Mouse (Mus musculus) heart, postnatal 10 days (tissue): ENCODE data around the gene Bcl11b. TPM values are rescaled to one million over a fixed set of nuclear protein-coding genes. Genes with fewer than 3 reads are reported as not detected.

Source experiments
- DNase-seq, 2 experiments: peaks; one replicate each; pipeline ENCODE4 v3.0.0; 2021
- intact Hi-C: fragments of 180-260 bp; cut with DNase I; formaldehyde crosslinking; loops from one replicate; pipeline ENCODE4 v1.15.1; 2025
- total RNA-seq, 2 experiments: library from RNA; stranded (reverse); gene quantifications; 2 replicates each; pipeline ENCODE4 v1.2.3; 2021

Bcl11b gene
- total RNA-seq, 2 experiments from 2014 or later = 1.6 to 1.8 TPM

DNA sequence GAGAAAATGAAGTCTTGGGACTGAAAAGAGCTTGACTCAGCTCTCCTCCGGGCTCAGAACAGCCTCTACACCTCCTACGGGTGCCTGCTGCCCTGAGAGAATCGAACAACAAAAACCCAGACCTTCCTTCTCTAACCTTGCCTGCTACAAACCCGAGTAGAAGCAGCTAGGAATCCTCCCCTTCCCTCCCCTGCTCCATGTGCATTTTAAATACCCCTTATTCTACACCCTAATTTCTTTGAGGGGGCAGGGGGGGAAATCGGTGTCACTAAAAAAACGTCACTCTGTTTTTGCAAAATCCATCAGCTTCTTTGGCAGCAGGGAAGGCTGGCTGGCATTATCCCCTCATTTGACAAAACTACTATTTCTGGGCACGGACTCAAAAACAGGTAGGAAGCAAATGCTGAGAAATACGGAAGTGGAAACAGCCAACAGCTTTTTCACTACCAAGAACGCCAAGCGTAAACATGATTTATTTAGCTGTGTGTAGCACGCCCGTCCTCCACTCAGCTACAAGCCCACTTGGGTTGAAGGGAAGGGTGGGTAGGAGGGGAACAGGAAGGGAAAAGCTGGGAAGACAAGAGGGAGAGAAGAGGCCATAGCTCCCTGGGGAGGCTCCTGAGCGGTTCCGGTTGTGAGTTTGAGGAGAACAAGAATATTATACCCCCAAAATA, 27.4 kb downstream of the Bcl11b start:
- DNase-seq = no peak
- intact Hi-C loops = no loop called here

DNA sequence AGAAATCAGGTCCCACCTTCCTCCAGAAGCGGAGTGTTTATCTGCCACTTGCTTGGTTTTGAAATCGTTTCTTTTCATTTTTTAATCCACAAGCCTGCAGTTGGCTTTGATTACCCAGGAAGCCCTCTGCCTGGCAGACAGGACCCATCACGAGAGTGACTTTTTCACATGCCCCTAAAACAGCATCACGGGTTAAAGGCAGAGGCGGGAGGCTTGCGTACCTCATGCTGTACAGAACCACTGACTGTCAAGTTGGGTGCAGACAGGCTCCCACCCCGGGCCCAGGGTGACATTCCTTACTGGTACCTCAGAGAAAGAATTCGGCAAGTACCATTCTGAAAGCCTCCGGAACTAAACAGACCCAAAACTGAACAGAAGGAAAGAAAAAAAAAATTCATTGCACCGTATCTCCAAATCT, 27.9 kb downstream of the Bcl11b start:
- DNase-seq = no peak
- intact Hi-C loops = no loop called here

DNA sequence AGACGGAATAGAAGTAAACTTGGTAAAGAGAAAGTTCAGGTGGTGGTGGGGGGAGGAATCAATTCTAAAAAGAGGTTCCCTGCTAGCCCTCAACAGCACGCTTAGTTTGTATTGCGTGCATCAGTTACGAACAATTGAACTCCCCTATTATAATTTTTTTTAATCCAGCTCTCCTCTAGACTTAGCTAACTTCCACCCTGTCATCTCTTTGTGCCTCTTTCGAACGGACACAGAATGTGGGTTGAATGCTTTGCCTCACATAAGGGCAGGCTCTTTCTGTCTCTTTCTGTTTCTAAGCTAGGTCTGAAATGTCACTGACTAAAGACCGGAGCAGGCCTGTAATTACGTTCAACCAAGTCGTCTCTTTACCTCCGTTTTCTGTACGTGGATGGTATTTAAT, 28.9 kb downstream of the Bcl11b start:
- intact Hi-C loops = no loop called here
- no peak for DNase-seq

DNA sequence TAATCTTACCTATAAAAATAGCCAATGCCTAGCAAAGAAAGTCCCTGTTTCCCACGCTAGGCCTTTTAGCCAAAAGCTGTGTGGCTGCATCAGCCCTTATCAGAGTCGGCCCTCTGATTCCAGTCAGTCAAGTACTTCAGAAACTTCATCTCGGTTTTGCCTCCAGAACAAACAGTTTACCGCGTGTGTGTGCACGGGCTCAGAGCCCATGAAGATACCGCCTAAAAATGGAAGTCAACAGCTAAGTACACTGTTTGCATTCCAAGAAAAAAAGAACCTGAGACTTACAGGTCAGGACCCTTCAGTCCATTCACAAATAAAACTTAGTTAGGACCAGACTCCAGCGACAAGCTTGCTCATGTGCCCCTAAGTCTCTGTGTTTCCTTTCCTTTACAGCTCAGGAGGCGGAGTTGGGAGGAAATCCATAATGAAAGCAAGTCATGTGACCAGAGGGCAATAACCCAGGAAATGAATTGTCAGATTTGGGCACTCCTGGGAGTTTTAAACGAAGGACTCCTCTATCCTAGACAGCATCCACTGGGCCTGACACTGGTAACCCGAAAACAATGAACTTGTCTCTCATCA, 29.8 kb downstream of the Bcl11b start:
- intact Hi-C loops = no loop called here

DNA sequence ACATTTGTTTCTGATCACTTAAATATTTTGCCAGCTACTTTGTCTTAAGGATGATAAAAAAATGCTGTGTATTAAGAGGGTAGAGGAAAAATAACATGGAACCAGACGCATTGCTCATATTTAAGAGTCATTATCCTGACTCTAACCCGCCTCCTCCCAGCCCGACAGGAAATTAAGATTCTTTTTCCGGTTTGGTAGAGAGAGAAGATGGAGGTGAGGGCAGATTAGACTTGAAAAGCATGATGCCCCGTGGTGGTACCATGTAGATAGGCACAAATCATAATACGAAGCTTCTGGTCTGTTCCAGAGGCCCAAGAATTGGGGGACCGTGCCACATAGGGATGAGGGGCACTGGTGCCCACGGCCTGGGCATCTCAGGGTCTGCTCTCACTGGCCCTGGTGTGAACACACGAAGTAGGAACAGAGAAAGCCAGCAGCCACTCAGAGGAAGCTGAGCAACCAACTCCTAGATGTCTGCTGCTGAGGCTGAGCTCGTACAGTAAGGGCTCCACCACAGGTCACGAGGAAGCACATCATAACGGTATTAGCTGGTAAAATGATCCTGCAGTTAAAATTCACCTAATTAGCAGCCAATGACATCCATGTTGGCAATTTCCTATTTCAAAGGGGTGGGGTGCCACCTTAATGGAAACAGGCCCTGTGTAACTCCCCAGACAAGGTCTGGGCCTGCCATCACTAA, 32.2 kb downstream of the Bcl11b start:
- intact Hi-C loops = no loop called here
- DNase-seq = no peak

More for the DNA sequence above, 29.8 kb downstream of the Bcl11b start:
- DNase-seq = no peak

DNA sequence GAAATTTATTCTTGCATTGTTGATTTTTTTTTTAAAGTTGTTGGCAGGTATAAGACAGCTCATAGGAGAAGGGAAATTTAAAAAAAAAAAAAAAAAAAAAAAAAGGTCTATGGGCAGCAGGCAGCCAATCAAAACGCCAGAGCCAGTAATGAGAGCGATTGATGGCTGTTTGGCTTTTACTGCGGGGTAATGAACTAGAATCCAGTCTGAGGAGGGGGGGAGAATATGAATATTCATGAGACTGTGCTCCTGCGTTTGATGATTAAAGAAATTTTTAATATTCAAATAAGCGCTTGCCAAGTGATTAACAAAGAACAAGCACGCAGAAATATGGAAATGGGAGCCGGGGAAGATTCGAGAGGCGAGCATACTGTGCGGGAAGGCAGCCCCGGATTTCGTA, 32.8 kb downstream of the Bcl11b start:
- intact Hi-C loops = no loop called here
- DNase-seq = no peak

DNA sequence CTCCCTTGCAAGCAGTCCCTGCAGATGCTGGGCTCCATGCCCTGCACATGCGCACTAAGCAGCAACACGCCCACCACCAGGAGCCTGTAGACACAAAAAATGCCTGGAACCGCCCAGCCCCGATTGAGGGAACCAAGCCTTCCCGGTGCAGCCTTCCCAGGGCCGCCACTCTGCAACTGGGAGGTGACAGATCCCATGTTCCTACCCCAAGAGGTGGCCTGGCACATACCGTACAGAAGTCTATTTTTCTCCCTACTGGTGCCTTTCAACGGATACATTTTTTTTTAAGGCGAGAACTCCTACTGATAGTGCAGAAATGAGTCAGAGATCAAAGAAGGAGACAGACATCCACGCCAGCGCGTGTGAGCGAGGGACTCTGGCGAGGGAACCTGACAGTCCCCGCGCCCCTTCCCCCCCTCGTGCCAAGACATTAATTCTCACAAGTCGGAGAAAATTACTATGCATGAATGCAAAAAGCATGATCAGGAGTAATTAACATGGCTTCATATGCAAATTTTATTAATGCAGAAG, 33.5 kb downstream of the Bcl11b start:
- no peak for DNase-seq
- intact Hi-C loops = no loop called here

DNA sequence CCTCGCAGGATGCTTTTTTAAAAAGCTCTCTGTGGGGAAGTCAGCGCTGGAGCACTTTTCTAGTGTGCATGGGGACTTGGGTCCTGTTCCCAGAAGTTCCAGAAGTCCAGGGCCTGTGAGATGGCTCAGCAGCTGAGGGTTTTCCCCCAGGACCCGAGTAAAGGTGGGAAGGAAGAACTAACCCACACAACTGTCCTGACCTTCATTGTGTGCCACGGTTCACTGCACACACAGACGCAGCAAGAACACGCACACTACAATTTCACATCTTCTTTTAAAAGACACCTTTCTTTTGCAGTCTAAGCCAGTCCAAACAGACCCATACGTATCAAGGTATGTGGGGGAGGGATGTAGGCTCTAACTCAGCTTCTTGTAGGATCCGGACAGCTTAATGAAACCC, 34.3 kb downstream of the Bcl11b start:
- DNase-seq = no peak
- intact Hi-C loops = no loop called here

DNA sequence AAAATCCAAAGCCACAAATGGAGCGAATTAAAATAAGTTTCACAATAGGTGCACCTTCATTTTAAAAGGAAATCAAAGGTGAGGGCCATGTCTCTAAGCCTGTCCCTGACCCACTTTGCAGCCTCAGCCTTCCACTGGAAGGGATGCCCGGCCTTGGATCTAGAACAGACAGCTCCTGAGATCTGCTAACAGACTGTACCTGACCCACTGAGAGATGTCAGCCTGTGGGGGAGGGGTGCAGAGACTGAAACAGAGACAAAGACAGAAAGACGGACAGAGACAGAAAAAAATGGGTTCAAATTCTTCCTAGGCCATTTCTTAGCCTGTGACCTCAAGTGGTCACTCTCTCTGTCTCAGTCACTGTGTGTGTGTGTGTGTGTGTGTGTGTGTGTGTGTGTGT, 35.1 kb downstream of the Bcl11b start:
- DNase-seq = no peak
- intact Hi-C loops = no loop called here

DNA sequence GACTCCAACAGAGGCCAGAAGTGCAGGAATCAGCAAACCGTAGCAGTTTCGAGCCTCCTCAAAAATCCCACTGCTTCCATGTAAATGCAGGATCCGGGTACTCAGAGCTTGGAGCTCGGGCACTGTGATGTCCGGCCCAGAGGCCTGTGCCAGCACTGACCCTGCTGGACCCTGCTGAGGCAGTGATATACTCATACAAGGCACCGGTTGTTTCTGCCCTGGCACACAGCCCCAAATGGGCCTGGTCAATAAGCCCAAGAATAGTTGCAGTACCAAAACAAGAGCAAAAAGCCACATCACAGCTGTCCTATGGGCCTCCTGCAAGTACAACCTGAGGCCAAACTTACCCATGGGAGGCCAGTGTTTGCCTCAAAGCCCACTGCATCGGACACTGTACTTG, 36.4 kb downstream of the Bcl11b start:
- intact Hi-C loops = no loop called here
- no peak for DNase-seq

DNA sequence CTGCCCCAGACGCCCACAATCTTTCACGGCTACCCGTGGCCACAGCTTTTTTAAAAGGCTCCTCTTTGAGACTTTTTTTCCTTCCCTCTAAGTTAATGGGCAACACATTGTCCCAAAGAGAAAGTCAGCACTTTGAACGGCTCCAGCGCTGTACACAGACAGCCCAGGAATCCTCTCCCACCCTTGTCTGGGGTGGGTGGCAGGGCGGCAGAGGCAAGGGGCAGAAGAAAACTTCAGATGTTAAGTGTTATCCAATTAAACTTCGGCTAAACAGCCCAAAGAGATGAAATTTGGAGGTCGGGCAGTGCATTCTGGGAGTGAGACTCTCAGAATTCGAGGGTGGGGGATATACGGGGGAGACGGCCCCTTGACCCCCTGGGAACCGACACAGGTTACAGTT, 38.3 kb downstream of the Bcl11b start:
- intact Hi-C loops = no loop called here
- no peak for DNase-seq

DNA sequence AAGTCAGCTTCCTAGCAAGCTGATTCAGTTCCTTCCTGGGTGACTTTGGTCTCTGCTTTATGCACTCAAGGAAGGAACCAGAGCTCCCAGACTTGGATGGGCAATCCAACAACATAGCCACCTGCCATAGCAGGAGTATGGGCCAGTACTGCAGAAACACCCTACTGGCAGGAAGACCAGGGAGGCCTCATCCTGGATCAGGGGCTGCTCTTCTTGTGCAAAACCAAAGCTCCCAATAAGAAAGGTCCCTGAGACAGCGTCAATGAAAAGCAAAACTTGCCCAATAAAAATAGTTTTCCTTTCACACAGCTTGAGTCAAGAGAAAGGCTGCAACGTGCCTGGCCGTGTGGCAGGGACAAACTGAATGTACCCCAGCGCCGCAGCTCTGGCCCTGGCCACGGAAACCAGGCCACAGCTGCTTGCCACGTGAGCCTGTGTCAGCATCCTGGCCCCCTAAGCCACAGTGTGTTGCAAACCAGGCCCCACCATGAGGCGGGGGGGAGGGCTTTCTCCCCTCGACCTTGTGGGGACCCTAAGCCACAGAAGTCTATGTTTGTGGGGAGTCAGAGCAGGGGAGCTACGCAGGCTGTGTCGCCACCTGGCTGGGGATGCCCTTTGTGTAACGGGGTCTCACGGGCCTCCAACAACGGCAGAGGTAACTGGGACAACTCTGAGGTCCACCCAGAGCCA, 38.9 kb downstream of the Bcl11b start:
- intact Hi-C loops = no loop called here
- DNase-seq = no peak

DNA sequence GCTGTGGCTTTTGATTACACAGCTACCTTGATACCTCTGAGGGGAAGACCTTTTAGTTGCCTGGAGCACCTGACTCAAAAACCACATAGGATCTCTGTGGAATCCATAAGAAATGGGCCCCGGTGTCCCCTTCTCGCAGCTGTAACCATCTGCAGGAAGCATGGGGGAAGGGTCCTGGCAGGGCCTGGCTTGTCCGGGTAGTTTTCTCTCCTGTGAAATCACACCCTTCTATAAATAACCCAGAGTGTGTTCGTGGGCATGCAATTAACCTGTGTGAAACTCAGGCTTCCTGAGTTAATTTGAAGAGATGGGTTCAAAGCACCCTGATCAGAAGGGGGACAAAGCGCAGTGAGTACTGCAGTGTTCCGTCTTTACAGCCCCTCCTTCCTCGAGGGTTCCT, 40.5 kb downstream of the Bcl11b start:
- DNase-seq = no peak
- intact Hi-C loops = no loop called here

DNA sequence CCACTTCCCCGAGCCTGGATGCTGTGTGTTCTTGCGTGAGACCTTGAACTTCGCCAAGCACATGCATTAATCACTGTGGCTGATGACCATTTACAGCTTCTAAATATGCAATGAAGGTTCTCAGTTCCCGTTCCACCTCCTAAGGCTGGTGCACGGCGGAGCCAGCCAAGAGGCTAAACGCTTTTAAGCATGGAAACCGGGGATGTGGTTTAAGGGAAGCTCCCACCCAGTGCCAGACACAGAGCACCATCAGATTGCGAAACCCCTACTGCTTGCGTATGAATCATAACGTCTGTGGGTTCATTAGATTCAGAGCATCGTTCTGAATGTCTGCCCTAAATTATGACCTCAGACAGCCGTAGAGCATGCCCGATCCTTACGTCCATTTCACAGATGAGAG, 41.6 kb downstream of the Bcl11b start:
- intact Hi-C loops = no loop called here
- no peak for DNase-seq

DNA sequence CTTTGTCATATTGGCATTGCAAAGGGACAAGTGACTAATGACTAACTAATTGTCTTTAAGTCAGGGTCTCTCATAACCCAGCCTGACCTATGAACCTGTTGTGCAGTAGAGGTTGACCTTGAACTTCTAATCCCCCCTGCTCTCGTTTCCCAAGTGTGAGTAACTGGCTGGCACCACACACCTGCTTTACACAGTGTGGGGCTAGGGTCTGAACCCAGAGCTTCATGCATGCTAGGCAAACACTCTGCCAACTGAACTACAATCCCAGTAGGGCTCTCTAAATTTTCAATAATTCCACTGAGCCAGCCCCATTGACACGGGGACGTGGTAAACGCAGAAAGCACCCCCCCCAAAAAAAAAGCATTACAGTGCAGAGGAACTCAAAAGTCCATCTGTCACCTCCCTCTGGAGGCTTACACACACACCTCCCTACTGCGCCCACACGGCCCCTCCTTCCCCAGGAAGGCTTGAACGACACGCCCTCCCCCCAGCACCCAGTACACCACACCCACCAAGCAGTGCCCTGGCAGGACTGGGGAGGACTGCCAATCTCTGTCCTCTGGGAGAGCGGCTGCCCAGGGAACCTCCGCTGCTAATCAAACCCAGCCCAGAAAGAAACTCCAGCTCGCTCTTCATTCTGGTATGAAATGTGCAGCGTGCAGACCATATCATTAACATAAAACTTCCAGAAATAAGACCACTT, 42.5 kb downstream of the Bcl11b start:
- DNase-seq = peak; percentile 71 to 75
- intact Hi-C loops = no loop called here

DNA sequence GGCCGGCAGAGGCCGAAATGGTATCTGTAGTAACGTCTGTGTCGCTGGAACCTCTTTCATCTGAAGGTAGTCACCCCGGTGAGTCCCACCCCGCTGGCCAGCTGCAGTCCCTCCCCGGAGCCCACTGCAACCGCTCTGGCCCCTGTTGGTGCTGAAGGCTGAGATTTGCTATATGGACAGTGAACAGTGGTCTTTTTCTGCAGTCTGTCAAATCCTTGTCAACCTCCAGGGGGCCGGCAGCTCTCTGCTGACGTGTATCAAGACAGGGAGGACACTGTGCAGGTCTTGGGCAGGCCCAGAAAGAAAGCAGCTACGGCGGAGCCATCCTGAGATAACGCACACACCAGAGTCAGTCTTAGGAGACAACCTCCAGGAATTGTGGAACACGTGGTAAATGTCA, 43.0 kb downstream of the Bcl11b start:
- intact Hi-C loops = no loop called here
- DNase-seq = no peak

DNA sequence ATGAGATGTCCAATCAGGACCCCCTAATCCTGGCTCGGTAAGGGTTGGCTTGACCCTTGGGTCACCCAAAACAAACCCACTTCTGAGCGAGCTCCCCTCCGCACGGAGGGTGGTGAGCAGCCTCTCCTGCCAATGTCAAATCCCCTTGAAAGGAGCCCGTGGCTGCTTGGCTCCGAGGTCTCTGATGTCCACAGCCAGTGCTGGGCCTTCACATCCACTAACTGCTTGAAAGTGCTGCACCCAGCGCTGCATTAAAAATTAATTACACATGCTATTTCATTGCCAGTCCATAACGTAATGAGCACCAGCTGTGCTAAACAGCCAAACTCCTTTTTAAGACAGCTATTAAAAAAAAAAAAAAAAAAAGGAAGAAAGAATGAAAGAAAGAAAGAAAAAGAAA, 43.5 kb downstream of the Bcl11b start:
- no peak for DNase-seq
- intact Hi-C loops = no loop called here

DNA sequence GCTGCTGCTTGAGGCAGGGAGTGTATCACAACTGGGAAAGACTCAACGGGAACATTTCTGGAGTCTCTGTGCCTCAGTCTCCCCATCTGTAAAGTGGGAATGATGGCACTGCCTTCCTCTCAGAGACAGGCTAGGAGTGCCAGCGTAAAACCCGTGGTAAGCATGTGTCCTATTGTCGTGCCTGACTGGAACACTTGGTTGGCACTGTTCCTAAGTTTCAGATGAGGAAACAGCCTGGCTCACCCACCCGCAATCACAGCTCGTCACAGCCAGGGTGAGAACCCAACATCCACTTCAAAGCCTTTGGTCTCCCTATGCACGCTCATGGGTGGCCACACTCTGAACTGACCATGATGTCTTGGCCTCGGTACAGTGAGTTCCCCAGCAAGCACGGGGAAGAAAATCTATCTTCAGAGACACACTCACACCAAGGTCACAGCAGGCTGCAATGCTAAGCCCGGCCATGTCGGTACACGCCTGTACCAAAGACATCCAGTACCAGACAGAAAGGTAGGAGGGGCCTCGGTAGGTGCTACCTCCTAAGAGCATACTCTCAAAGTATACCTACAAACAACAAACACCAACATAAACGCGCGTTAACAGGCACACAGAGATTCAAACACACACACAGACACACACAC, 50.2 kb downstream of the Bcl11b start:
- DNase-seq = no peak
- intact Hi-C loops = no loop called here

DNA sequence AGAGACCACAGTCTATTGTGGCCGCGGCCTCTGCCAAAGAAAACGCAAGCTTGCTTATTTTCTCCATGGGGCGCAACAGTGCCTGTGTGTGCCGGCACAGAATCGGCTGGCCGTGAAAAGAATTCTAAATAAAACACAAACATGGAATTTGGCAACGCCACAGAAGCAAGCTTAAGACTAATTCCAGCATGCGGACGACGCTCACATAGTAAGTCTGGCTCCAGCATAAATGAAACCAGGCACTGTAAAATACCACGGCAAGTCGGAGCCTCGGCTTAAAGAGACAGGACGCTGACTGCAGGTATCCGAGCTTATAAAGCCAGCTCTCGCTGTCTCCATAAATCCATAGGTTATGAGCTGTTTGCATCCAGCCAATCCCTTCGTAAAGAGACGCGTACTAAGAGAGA, 51.1 kb downstream of the Bcl11b start:
- intact Hi-C loops = no loop called here

DNA sequence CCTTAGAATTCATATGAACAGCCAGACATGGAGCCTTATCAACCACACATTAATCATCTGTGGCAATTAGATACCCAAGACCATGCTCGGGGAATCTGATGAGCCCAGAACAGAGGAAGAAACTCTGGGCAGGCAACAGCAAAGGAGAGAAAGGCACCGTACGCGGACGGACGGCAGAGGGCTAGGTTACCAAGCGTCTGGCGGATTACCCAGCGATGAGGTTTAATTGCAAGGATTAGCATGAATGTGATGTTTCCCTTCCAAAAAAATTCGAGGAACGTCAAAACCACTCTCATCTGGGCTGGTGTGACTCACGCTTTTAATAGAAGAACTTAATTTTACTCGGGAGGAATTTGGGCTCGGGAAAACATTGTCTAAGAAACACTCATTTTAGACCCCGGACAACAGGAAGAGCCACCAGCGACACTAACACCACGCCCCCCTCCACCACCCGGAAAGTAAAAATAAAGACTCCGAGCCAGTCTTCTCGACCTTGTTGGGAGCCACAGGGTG, 52.7 kb downstream of the Bcl11b start:
- DNase-seq = no peak
- intact Hi-C loops = no loop called here

More for the DNA sequence above, 51.1 kb downstream of the Bcl11b start:
- DNase-seq = no peak
